Mouse (Mus musculus) megakaryocyte, embryonic 14.5 days (primary cell): ENCODE data around the gene Ndel1.

Source experiments
- FLI1 ChIP-seq: IDR thresholded peaks from 2 replicates; pipeline ENCODE4 v1.6.1; 2012; ENCODE audit warnings: low read length, inconsistent platforms, mixed read lengths
- GATA1 ChIP-seq: IDR thresholded peaks from 3 replicates; pipeline ENCODE4 v1.6.1; 2012; ENCODE audit warnings: mixed read lengths, low read length, inconsistent platforms, borderline replicate concordance

DNA sequence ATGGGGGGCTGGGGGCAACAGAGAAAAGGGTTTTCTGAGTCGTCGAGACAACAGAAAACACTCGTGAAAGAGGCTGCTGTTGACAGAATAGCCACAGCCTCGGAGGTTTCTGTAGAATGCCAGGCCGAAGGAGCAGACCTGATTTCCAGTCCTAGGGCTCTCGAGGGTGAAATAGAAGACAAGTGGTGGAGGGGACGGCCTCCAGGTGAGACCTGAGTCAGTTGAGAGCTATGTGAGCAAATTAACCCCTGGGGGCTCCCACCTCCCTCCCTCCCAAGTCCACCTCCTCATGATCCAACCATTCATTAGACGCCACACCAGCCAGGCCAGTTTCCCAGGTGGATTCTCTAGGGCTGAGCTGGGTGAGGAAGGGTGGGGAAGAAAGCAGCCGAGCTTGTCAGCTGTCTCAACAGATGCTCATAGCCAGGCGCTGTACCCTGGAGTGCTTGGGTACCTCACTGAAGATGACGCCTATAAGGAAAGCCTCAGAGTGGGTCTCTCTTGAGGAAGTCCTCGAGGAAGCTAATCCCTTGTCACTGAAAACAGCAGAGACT lies 22.3 kb upstream of the Ndel1 start:
- TF ChIP-seq GATA1 (no peak), FLI1 (no peak)
